Mouse (Mus musculus) CH12.LX (cell line): ENCODE results near the gene Tsn. TPM values are rescaled to one million over a fixed set of nuclear protein-coding genes. Genes with fewer than 3 reads are reported as not detected.

Experiments
- DNase-seq: peaks from one replicate; pipeline ENCODE4 v3.0.0-alpha.2; 2013; ENCODE audit errors: extremely low read depth
- H3K27ac ChIP-seq: 2 replicates; pipeline ENCODE4 v1.5.1; 2012; ENCODE audit warnings: low read depth, mild to moderate bottlenecking, control low read depth, moderate library complexity; ENCODE audit not compliant: insufficient read depth
- H3K27me3 ChIP-seq: replicated peaks from 2 replicates; pipeline ENCODE3; 2012; ENCODE audit warnings: inconsistent platforms
- H3K36me3 ChIP-seq, 2 experiments: replicated peaks in 1 of 2; 2 replicates each; pipeline versions ENCODE3 to v1.6.1; 2012; ENCODE audit warnings: inconsistent platforms in 1 of 2, low read length in 1 of 2, mild to moderate bottlenecking in 1 of 2, mixed read lengths in 1 of 2, moderate library complexity in 1 of 2; ENCODE audit not compliant: control insufficient read depth in 1 of 2, insufficient read depth in 1 of 2
- H3K4me1 ChIP-seq, 2 experiments: 2 replicates each; pipeline ENCODE4 v1.6.1; 2012; ENCODE audit warnings: inconsistent platforms in 1 of 2, moderate library complexity in 1 of 2; ENCODE audit not compliant: insufficient read depth in 2 of 2, control insufficient read depth in 1 of 2
- H3K4me2 ChIP-seq: 2 replicates; pipeline ENCODE4 v1.6.1; 2012; ENCODE audit warnings: low read depth, mild to moderate bottlenecking, control low read depth; ENCODE audit not compliant: poor library complexity, insufficient read depth, severe bottlenecking
- H3K4me3 ChIP-seq, 3 experiments: fragments of 150-350 bp in 1 of 3; sonication (generic) in 1 of 3; replicated peaks in 1 of 3; 2 replicates each; pipeline versions ENCODE3 to v1.5.1; 2011 to 2012; ENCODE audit warnings: low read depth in 2 of 3, low read length in 2 of 3, mild to moderate bottlenecking in 2 of 3, moderate library complexity in 2 of 3, control low read depth in 1 of 3, improper control_type of control experiment in 1 of 3, inconsistent platforms in 1 of 3, mixed read lengths in 1 of 3; ENCODE audit not compliant: poor library complexity in 1 of 3
- H3K79me2 ChIP-seq: replicated peaks from 2 replicates; pipeline ENCODE4 v1.6.1; 2012; ENCODE audit warnings: mild to moderate bottlenecking, moderate library complexity; ENCODE audit not compliant: control insufficient read depth, poor library complexity, insufficient read depth, severe bottlenecking; ENCODE audit errors: extremely low read depth
- H3K9ac ChIP-seq: 2 replicates; pipeline ENCODE4 v1.6.1; 2012; ENCODE audit warnings: low read depth, mild to moderate bottlenecking, control low read depth, moderate library complexity; ENCODE audit not compliant: insufficient read depth
- H3K9me3 ChIP-seq: replicated peaks from 2 replicates; pipeline ENCODE3; 2012; ENCODE audit warnings: low read length, inconsistent platforms, mixed read lengths
- CTCF ChIP-seq, 2 experiments: IDR thresholded peaks in 1 of 2; conservative IDR thresholded peaks in 1 of 2; 2 replicates each; pipeline ENCODE4 v1.5.1; 2011 to 2012; ENCODE audit warnings: low read depth in 2 of 2, low read length in 2 of 2, improper control_type of control experiment in 1 of 2, inconsistent platforms in 1 of 2, mild to moderate bottlenecking in 1 of 2, moderate library complexity in 1 of 2
- E2F4 ChIP-seq: IDR thresholded peaks from 2 replicates; pipeline ENCODE4 v1.6.1; 2011; ENCODE audit warnings: low read depth, low read length, improper control_type of control experiment; ENCODE audit not compliant: insufficient replicate concordance
- ETS1 ChIP-seq: conservative IDR thresholded peaks from 2 replicates; pipeline ENCODE4 v1.6.1; 2012; ENCODE audit warnings: low read depth, mild to moderate bottlenecking, inconsistent platforms, low read length, improper control_type of control experiment, moderate library complexity
- GABPA ChIP-seq: IDR thresholded peaks from 2 replicates; pipeline ENCODE4 v1.6.1; 2012; ENCODE audit warnings: low read depth, low read length, improper control_type of control experiment, inconsistent platforms; ENCODE audit not compliant: insufficient replicate concordance
- HCFC1 ChIP-seq: IDR thresholded peaks from 2 replicates; pipeline ENCODE4 v1.6.1; 2012; ENCODE audit warnings: low read depth, mild to moderate bottlenecking, inconsistent platforms, low read length, improper control_type of control experiment
- IRF4 ChIP-seq: IDR thresholded peaks from 2 replicates; pipeline ENCODE4 v1.6.1; 2014; ENCODE audit warnings: low read depth, mild to moderate bottlenecking, inconsistent platforms, low read length, improper control_type of control experiment
- JUND ChIP-seq: conservative IDR thresholded peaks from 2 replicates; pipeline ENCODE4 v1.6.1; 2011; ENCODE audit warnings: low read depth, low read length, improper control_type of control experiment
- KAT2A ChIP-seq: IDR thresholded peaks from 2 replicates; pipeline ENCODE4 v1.6.1; 2012; ENCODE audit warnings: low read length, improper control_type of control experiment, inconsistent platforms; ENCODE audit not compliant: insufficient replicate concordance
- MAZ ChIP-seq: IDR thresholded peaks from 2 replicates; pipeline ENCODE4 v1.6.1; 2012; ENCODE audit warnings: low read depth, mild to moderate bottlenecking, inconsistent platforms, low read length, improper control_type of control experiment, moderate library complexity
- MEF2A ChIP-seq: IDR thresholded peaks from 2 replicates; pipeline ENCODE4 v1.6.1; 2014; ENCODE audit warnings: low read depth, mild to moderate bottlenecking, inconsistent platforms, low read length, improper control_type of control experiment, borderline replicate concordance
- MXI1 ChIP-seq: IDR thresholded peaks from 2 replicates; pipeline ENCODE4 v1.6.1; 2011; ENCODE audit warnings: mild to moderate bottlenecking, low read depth, low read length, improper control_type of control experiment
- MYC ChIP-seq: IDR thresholded peaks from 2 replicates; pipeline ENCODE4 v1.6.1; 2011; ENCODE audit warnings: low read depth, mild to moderate bottlenecking, improper control_type of control experiment, low read length
- NELFE ChIP-seq: IDR thresholded peaks from 2 replicates; pipeline ENCODE4 v1.6.1; 2011; ENCODE audit warnings: low read depth, low read length, improper control_type of control experiment
- NRF1 ChIP-seq: IDR thresholded peaks from 2 replicates; pipeline ENCODE4 v1.6.1; 2014; ENCODE audit warnings: low read depth, mild to moderate bottlenecking, inconsistent platforms, low read length, improper control_type of control experiment, moderate library complexity
- PAX5 ChIP-seq: IDR thresholded peaks from 2 replicates; pipeline ENCODE4 v1.6.1; 2012; ENCODE audit warnings: low read length, inconsistent platforms, mixed read lengths
- POLR2AphosphoS2 ChIP-seq: IDR thresholded peaks from 2 replicates; pipeline ENCODE4 v1.6.1; 2011; ENCODE audit warnings: low read depth, low read length, improper control_type of control experiment
- RAD21 ChIP-seq: IDR thresholded peaks from 2 replicates; pipeline ENCODE4 v1.6.1; 2011; ENCODE audit warnings: low read depth, mild to moderate bottlenecking, low read length, improper control_type of control experiment, moderate library complexity
- RCOR1 ChIP-seq: conservative IDR thresholded peaks from 2 replicates; pipeline ENCODE4 v1.6.1; 2012; ENCODE audit warnings: low read depth, mild to moderate bottlenecking, inconsistent platforms, low read length, improper control_type of control experiment
- SIN3A ChIP-seq: IDR thresholded peaks from 2 replicates; pipeline ENCODE4 v1.6.1; 2012; ENCODE audit warnings: low read length, improper control_type of control experiment, inconsistent platforms
- SMC3 ChIP-seq: IDR thresholded peaks from 2 replicates; pipeline ENCODE4 v1.6.1; 2011; ENCODE audit warnings: low read depth, low read length, improper control_type of control experiment
- UBTF ChIP-seq: IDR thresholded peaks from 2 replicates; pipeline ENCODE4 v1.6.1; 2012; ENCODE audit warnings: low read depth, mild to moderate bottlenecking, inconsistent platforms, low read length, improper control_type of control experiment, moderate library complexity
- USF1 ChIP-seq: IDR thresholded peaks from 2 replicates; pipeline ENCODE4 v1.6.1; 2014; ENCODE audit warnings: low read depth, mild to moderate bottlenecking, inconsistent platforms, low read length, improper control_type of control experiment
- ZC3H11A ChIP-seq: IDR thresholded peaks from 2 replicates; pipeline ENCODE4 v1.6.1; 2012; ENCODE audit warnings: low read depth, mild to moderate bottlenecking, inconsistent platforms, low read length, improper control_type of control experiment
- ZKSCAN1 ChIP-seq: IDR thresholded peaks from 2 replicates; pipeline ENCODE4 v1.6.1; 2012; ENCODE audit warnings: low read depth, inconsistent platforms, low read length, improper control_type of control experiment, borderline replicate concordance
- ZMIZ1 ChIP-seq: IDR thresholded peaks from 2 replicates; pipeline ENCODE4 v1.6.1; 2012; ENCODE audit warnings: low read depth, mild to moderate bottlenecking, inconsistent platforms, low read length, improper control_type of control experiment
- ZNF384 ChIP-seq: IDR thresholded peaks from 2 replicates; pipeline ENCODE4 v1.6.1; 2012; ENCODE audit warnings: low read depth, low read length, improper control_type of control experiment, inconsistent platforms
- dilution Hi-C: fragments of 300-500 bp; cut with MboI; formaldehyde crosslinking; loops from 2 replicates; pipeline ENCODE4 v1.14.3; 2020; ENCODE audit warnings: low sequenced_read_pairs; ENCODE audit not compliant: extremely low pct_unique_long_range_greater_than_20kb, extremely low pct_ligation_motif_present
- in situ Hi-C: fragments of 300-500 bp; cut with MboI; formaldehyde crosslinking; loops from 3 replicates; pipeline ENCODE4 v1.14.3; 2019; ENCODE audit warnings: low sequenced_read_pairs, low pct_ligation_motif_present, low pct_unique_long_range_greater_than_20kb, mixed read lengths
- polyA plus RNA-seq: library from polyadenylated mRNA; unstranded; fragments of >175 nt; gene quantifications from 2 replicates; pipeline ENCODE4 v1.2.1, GENCODE M21; 2012; ENCODE audit warnings: low read depth; ENCODE audit not compliant: insufficient read length
- total RNA-seq, 2 experiments: library from RNA; depleted of rRNA; stranded (reverse); fragments of 300-350 nt in 1 of 2; fragments of >200 nt in 1 of 2; gene quantifications; 2 replicates each; pipeline ENCODE4 v1.2.3; 2012 to 2014

Tsn gene
- total and polyA plus RNA-seq, 3 experiments = 147 to 196 (median 158) TPM

- TF ChIP-seq MEF2A (peak; percentile 31; the same call in 1 of the 2 replicates), GABPA (no peak; the same call in 1 of the 2 replicates), NELFE (peak; percentile 89), ZMIZ1 (peak; percentile 59)
- TF ChIP-seq, all 38 proteins: peak for 20
Observed at GRCm38 (mm10) chr1:118321661-118322201, 10.2 kb upstream of the Tsn start, which contains the start of gene Nifk (continued).

- no peak overlapping the region for H3K9ac ChIP-seq
- TF ChIP-seq RAD21 = peak; percentile 67
- peak; percentile 52 to 68 for TF ChIP-seq CTCF (conservative IDR thresholded peaks at IDR 0.05 in 1 of 2, IDR thresholded peaks at IDR 0.05 in 1 of 2; ENCODE audit: low read depth in 2 of 2, low read length in 2 of 2)
- TF ChIP-seq JUND = no peak
- TF ChIP-seq SMC3 = 0 out of 2 replicates have a peak, but pooled peaks have one; percentile 22
- TF ChIP-seq, all 38 proteins: peak for 3
- Histone ChIP-seq H3K4me2 (0 out of 2 replicates have a peak overlapping the region, but pooled peaks have one; percentile 12), H3K4me3 (no peak overlapping the region), H3K36me3 (peaks cover 13 to 27% of the 10 kb centered on the region in 2 experiments), H3K27ac (no peak overlapping the region), H3K4me1 (peaks cover 0 to 35% of the 10 kb centered on the region in 2 experiments; a peak in 2 of 4 replicates), H3K27me3 (peaks cover 19% of the 10 kb centered on the region), H3K9me3 (no peaks in the 10 kb centered on the region), H3K79me2 (peaks cover 38% of the 10 kb centered on the region)
- in situ Hi-C loops = no loop called here
- dilution Hi-C loops = no loop called here
- peak; percentile 72 for DNase-seq
Observed at GRCm38 (mm10) chr1:118320696-118321095, 9.2 kb upstream of the Tsn start.

- peak overlapping the region; percentile 99; the same call in 1 of the 2 replicates for H3K4me2 ChIP-seq
- in situ Hi-C loops (no loop called here), dilution Hi-C loops (no loop called here)
- H3K4me3 ChIP-seq = peak overlapping the region; percentile 78 to 93 (median 91)
- peaks cover 24% of the 10 kb centered on the region for H3K79me2 ChIP-seq
- peak overlapping the region; percentile 80 for H3K9ac ChIP-seq
- DNase-seq = peak; percentile 86
- peaks cover 15% of the 10 kb centered on the region for H3K27me3 ChIP-seq
- peak overlapping the region; percentile 84 for H3K27ac ChIP-seq
- H3K4me1 ChIP-seq = peaks cover 3 to 16% of the 10 kb centered on the region in 2 experiments; a peak in 3 of 4 replicates
- H3K36me3 ChIP-seq = peaks cover 12 to 22% of the 10 kb centered on the region in 2 experiments
- no peaks in the 10 kb centered on the region for H3K9me3 ChIP-seq
- TF ChIP-seq E2F4 (no peak), KAT2A (peak; percentile 91; the same call in 1 of the 2 replicates), MXI1 (peak; percentile 78), PAX5 (no peak), NELFE (peak; percentile 68), ZMIZ1 (peak; percentile 70; the same call in 1 of the 2 replicates), IRF4 (peak; percentile 67), ZNF384 (no peak), ZC3H11A (no peak), ZKSCAN1 (no peak), MYC (no peak), UBTF (0 out of 2 replicates have a peak, but pooled peaks have one; percentile 60), ETS1 (peak; percentile 26), HCFC1 (peak; percentile 96), POLR2AphosphoS2 (peak; percentile 76; the same call in 1 of the 2 replicates), RCOR1 (no peak), MAZ (0 out of 2 replicates have a peak, but pooled peaks have one; percentile 32), SIN3A (peak; percentile 94), USF1 (no peak), NRF1 (peak; percentile 49), SMC3 (no peak)
Observed at GRCm38 (mm10) chr1:118310780-118311621, 538 bp downstream of the Tsn start.
